Mouse (Mus musculus) neural tube, embryonic 15.5 days (tissue): ENCODE results near the gene Robo3. TPM values are rescaled to one million over a fixed set of nuclear protein-coding genes. Genes with fewer than 3 reads are reported as not detected.

Experiments used
- ATAC-seq: fragments of 200-750 bp; cut with Nextera tagmentation; 2 replicates; pipeline ENCODE4 v1.8.0; 2017; ENCODE audit warnings: mild to moderate bottlenecking, moderate TSS enrichment, moderate library complexity; ENCODE audit not compliant: low FRiP score
- H3K27ac ChIP-seq: fragments of 300-500 bp; sonication (generic); replicated peaks from 2 replicates; pipeline ENCODE4 v1.5.1; 2015; ENCODE audit warnings: mild to moderate bottlenecking, inconsistent platforms
- H3K27me3 ChIP-seq: fragments of 300-500 bp; sonication (generic); replicated peaks from 2 replicates; pipeline ENCODE4 v1.6.1; 2015; ENCODE audit warnings: inconsistent platforms
- H3K36me3 ChIP-seq: fragments of 300-500 bp; sonication (generic); 2 replicates; pipeline ENCODE4 v1.6.1; 2015; ENCODE audit warnings: inconsistent platforms
- H3K4me1 ChIP-seq: fragments of 300-500 bp; sonication (generic); 2 replicates; pipeline ENCODE4 v1.6.1; 2015; ENCODE audit warnings: inconsistent platforms
- H3K4me2 ChIP-seq: fragments of 300-500 bp; sonication (generic); 2 replicates; pipeline ENCODE4 v1.6.1; 2015; ENCODE audit warnings: inconsistent platforms, mild to moderate bottlenecking, moderate library complexity
- H3K4me3 ChIP-seq: fragments of 300-500 bp; sonication (generic); replicated peaks from 2 replicates; pipeline ENCODE4 v1.5.1; 2015; ENCODE audit warnings: mild to moderate bottlenecking, inconsistent platforms
- H3K9ac ChIP-seq: fragments of 300-500 bp; sonication (generic); replicated peaks from 2 replicates; pipeline ENCODE4 v1.6.1; 2015; ENCODE audit warnings: mild to moderate bottlenecking, inconsistent platforms
- H3K9me3 ChIP-seq: fragments of 300-500 bp; sonication (generic); replicated peaks from 2 replicates; pipeline ENCODE4 v1.6.1; 2016; ENCODE audit warnings: inconsistent platforms
- WGBS: fragments of 180-500 bp; shearing (Covaris S2); methylation state at CpG from one replicate; pipeline ENCODE4 v1.1.7; 2015; ENCODE audit warnings: mixed read lengths; 5-methylcytosine and 5-hydroxymethylcytosine counted together
- polyA plus RNA-seq: library from polyadenylated mRNA; unstranded; fragments of >200 nt; fragmentation: Nextera tagmentation; extraction: Ambion mirVana; gene quantifications from 2 replicates; pipeline ENCODE4 v1.2.1, GENCODE M21; 2015

Robo3 gene
- polyA plus RNA-seq, 1 experiment from 2014 or later = 8.7 TPM

DNA sequence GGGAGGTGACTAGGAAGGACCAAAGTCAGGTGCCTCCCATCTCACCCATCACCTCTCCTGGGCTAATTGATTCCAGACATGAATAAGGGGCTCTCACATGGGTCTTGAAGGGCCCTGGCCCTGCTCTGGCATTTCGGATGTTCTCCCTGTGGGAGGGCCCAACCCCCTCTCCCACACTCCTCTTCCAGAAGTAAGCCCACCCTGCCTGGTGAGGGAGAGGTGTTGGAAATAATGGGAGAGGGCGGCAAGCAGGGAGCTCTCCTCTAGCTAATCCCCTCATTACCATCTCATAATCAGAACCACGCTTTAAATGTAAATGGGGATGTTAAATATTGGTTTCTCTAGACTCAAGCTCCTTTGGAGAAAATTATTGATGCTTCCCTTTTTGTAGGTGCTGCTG lies 21.9 kb upstream of the Robo3 start:
- no peak overlapping the region for H3K4me3 ChIP-seq
- H3K36me3 ChIP-seq = no peaks in the 10 kb centered on the region
- H3K4me2 ChIP-seq = no peak overlapping the region
- no peak overlapping the region for H3K9ac ChIP-seq
- 10% methylated on average over 3 of the region's 3 CpGs for WGBS
- H3K27me3 ChIP-seq = peaks cover 22% of the 10 kb centered on the region
- ATAC-seq = no peak
- peaks cover 59% of the 10 kb centered on the region for H3K4me1 ChIP-seq
- H3K27ac ChIP-seq = no peak overlapping the region
- H3K9me3 ChIP-seq = no peaks in the 10 kb centered on the region

DNA sequence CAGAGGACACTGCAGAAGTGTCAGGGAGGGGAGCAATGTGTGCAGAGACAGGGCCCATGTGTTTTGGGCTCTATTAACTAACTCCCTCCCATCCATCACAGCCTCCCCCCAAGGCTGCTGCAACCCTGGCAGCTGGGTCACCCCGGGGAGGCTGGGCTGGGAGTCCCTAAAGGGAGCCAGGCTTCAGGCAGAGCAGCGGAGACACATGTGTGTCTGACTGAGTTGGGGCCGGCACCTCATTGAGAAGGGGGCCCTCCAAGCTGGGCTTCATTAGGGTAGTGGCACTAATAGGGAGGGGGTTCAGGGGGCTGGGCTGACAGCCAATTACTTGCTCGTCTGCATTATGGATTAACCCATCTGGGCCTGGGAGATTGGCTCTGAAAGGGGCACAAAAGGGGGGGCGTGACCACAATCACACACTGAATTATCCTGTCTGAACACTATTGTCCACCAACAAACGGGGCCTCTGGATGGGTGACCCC lies 21.0 kb upstream of the Robo3 start:
- Histone ChIP-seq H3K9ac (no peak overlapping the region), H3K27ac (no peak overlapping the region), H3K4me3 (no peak overlapping the region), H3K4me2 (no peak overlapping the region), H3K9me3 (no peaks in the 10 kb centered on the region), H3K27me3 (peaks cover 26% of the 10 kb centered on the region), H3K4me1 (peaks cover 50% of the 10 kb centered on the region), H3K36me3 (no peaks in the 10 kb centered on the region)
- peak; percentile 14; the same call in 1 of the 2 replicates for ATAC-seq
- 4% methylated on average over 6 of the region's 6 CpGs for WGBS

DNA sequence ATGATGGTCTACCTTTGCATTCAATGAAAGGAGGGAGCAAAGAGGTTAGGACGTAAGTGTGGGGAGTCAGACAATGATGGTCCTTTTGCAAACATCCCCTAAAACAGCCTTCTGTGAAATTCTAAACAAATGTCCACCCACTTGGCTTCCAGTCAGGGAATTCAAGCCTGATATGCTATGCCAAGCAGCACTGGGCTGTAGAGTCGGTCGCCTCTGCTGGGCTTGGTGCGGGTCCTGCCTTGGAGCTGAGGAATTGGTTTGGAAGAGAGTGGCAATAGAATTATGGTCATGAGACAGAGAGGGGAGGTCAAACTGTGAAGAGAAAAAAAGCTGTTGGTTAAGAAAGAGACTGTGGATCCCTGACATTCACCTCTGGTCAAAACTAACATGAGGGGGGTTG lies 20.3 kb upstream of the Robo3 start:
- Histone ChIP-seq H3K9me3 (no peaks in the 10 kb centered on the region), H3K4me3 (no peak overlapping the region), H3K9ac (no peak overlapping the region), H3K4me1 (peaks cover 44% of the 10 kb centered on the region), H3K4me2 (no peak overlapping the region), H3K36me3 (no peaks in the 10 kb centered on the region), H3K27me3 (peaks cover 29% of the 10 kb centered on the region), H3K27ac (no peak overlapping the region)
- no peak for ATAC-seq
- WGBS = 29% methylated on average over 4 of the region's 4 CpGs

DNA sequence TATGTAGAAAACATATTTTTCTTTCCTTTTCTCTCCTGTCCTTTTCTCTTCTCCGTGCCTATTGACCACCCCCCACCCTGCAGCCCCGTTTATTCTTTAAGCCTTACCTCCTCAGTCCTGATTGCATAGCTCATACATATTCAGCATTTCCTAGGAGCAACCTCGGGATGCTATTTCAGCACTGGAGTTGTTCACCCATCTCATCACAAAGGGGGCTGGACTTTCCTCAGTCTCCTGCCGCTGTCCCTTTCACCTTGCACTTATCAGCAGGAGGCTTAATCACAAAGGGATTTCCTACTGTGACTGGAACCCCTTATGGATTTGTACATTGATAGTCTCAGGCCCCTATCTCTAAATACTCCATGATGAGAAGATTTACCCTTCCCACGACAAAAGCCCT lies 19.4 kb upstream of the Robo3 start:
- 4% methylated on average over 5 of the region's 5 CpGs for WGBS
- no peaks in the 10 kb centered on the region for H3K9me3 ChIP-seq
- peaks cover 37% of the 10 kb centered on the region for H3K4me1 ChIP-seq
- H3K27ac ChIP-seq = no peak overlapping the region
- no peaks in the 10 kb centered on the region for H3K36me3 ChIP-seq
- no peak overlapping the region for H3K4me3 ChIP-seq
- H3K4me2 ChIP-seq = no peak overlapping the region
- no peak overlapping the region for H3K9ac ChIP-seq
- no peak for ATAC-seq
- H3K27me3 ChIP-seq = peaks cover 28% of the 10 kb centered on the region

DNA sequence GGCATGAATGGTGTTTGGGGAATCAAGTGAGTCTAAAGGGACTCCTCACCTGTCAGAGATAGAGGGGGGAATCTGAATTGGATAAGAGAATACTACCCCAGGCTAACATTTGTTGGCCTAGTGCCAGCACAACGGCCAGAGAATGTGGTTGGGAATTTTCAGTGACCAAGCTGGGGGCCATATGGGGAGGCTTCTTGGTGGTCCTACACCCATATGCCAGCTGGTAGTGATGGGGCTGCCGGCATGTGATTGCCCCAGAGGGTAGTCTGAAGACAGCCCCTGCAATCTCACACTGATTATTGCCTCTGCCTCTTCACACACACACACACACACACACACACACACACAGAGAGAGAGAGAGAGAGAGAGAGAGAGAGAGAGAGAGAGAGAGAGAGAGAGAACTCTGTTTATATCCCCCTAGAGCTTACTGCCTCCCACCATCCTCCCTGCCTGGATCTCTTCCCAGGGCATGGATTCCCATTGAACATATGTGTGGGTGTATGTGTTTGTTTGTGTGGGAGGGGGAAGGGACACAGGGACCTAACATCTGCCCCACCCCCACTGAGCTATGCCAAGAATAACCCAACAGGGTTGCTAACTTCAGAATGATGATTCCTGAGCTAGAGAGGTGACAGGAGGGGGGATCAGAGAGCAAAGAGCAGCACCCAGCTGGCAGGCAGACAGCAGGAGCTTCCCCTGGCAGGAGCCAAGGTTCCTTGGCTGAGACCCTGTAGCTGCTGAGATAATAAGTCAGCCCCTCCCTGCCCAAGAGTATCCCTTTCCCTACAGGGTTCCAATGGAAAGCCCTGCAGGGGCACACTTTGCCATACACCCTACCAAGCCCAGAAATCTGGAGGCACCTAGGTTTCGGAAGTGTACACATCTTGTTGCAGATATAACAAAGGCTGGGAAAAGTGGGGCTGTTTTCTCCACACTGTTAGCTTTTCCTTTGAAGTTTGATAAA lies 5.0 kb upstream of the Robo3 start:
- WGBS = 21% methylated on average over 3 of the region's 3 CpGs
- Histone ChIP-seq H3K36me3 (no peaks in the 10 kb centered on the region), H3K27ac (no peak overlapping the region), H3K4me2 (no peak overlapping the region), H3K9ac (no peak overlapping the region), H3K9me3 (no peaks in the 10 kb centered on the region), H3K27me3 (peaks cover 32% of the 10 kb centered on the region), H3K4me1 (peaks cover 21% of the 10 kb centered on the region), H3K4me3 (no peak overlapping the region)
- no peak for ATAC-seq

DNA sequence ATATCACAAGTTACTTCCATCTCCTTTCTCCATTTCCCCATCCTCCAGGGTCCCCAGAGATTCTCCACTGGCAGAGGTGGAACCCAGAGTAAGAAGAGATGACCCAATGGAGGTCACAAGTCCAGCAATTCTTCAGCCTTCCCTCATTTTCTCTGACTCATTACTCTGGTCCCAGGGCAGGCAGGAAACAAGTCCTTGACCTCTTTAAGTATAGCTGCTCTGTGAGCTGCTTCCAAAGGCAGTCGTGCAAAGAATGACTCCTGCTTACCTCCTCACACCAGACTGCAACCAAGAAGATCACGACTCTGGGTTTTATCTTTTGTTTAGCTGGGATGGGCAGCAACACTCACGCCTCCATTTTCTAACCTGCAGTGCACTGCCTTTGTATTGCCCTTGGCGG lies 2.6 kb upstream of the Robo3 start:
- peaks cover 55% of the 10 kb centered on the region for H3K27me3 ChIP-seq
- ATAC-seq = no peak
- no peaks in the 10 kb centered on the region for H3K36me3 ChIP-seq
- no peak overlapping the region for H3K4me3 ChIP-seq
- H3K9me3 ChIP-seq = no peaks in the 10 kb centered on the region
- no peak overlapping the region for H3K27ac ChIP-seq
- H3K4me2 ChIP-seq = no peak overlapping the region
- WGBS = 7% methylated on average over 4 of the region's 4 CpGs
- peaks cover 37% of the 10 kb centered on the region for H3K4me1 ChIP-seq
- no peak overlapping the region for H3K9ac ChIP-seq

DNA sequence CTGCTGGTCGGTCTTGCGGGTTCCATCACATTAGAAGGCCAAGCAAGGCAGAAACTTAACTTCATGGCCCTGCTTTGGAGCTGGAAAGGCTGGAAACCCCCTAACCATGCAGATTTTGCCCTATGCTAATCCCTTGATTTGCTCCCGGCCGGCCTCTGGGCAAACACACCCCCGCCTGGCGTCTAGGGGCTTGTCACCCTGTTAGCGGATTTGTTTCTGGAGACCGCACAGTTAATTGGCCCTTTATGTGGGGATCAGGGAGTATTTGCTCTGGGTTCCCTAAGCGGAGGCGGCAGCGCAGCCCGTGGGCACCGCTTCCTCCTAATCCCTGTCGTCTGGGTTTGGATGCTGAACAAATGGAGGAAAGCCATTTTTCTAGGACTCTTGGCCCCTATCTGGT lies 1.9 kb upstream of the Robo3 start:
- Histone ChIP-seq H3K27ac (no peak overlapping the region), H3K27me3 (peaks cover 55% of the 10 kb centered on the region), H3K4me2 (no peak overlapping the region), H3K9me3 (no peaks in the 10 kb centered on the region), H3K4me1 (peaks cover 37% of the 10 kb centered on the region), H3K9ac (no peak overlapping the region), H3K36me3 (no peaks in the 10 kb centered on the region), H3K4me3 (no peak overlapping the region)
- WGBS = 4% methylated on average over 14 of the region's 14 CpGs
- no peak for ATAC-seq

DNA sequence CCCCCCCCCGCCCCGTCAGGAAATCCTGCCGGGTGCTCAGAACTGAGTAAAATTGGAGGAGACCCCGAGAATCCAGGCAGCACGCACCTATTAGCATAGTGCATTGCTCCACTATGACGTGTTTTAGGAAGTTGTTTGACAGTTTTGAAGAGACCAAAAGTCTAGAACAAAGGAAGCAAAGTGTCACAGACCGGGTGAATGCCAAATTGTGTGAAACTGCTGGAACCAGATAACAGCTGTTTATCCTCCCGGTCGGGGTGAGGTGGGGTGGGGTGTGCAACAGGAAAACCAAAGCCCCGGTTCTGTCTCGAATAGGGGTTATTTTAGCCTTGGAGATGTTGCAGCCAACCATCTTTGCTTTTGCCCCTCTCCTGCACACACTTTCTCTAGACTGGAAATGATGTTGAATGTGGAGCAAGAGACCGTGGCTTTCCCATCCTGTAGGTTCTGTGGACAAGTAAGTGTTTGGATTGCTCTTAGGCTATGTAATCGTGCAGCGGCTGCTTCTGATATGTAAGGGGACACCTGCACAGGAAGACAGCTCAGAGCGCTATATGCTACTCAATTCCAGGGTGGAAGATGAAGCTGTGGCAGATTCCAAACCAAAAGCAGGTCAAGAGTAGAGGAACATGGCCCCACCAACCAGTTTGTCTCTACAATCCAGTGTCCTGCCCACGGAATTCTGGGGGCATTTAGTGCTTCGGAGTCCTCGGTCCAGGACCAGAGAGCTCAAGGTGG lies 946 bp upstream of the Robo3 start:
- Histone ChIP-seq H3K9me3 (no peaks in the 10 kb centered on the region), H3K4me2 (peak overlapping the region; percentile 79), H3K9ac (no peak overlapping the region), H3K36me3 (no peaks in the 10 kb centered on the region), H3K27ac (no peak overlapping the region), H3K4me1 (peaks cover 42% of the 10 kb centered on the region), H3K4me3 (no peak overlapping the region; the same call in 1 of the 2 replicates), H3K27me3 (peaks cover 62% of the 10 kb centered on the region)
- WGBS = 4% methylated on average over 18 of the region's 18 CpGs
- no peak for ATAC-seq

DNA sequence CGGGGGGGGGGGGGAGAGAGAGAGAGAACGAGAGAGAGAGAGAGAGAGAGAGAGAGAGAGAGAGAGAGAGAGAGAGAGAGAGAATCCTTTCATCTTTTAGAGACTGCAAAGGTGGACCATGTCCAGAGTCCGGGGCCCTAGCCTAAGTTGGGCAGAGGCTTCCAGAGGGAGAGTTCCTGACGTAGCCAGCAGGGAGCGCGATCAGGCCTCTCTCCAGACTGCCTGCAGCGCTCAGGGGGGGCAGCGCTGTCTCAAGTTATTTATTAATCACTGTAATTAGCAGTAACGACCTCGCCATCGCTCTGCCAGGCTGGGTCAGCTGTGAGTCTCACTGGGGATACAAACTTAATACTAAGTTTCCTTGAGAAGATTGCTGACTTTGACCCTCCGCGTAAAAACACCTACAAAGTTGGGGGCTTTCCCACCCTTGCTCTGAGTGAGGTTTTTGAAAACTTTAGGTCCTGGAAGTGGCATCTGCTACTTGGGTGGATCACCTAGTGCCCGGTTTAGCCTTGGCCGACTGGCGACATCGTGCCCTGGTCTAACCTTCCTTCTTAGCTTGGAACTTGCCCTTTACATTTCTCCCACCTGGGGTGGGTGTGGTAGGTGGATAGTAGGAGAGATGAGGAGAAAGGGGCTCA lies 900 bp downstream of the Robo3 start:
- H3K27ac ChIP-seq = no peak overlapping the region
- peaks cover 78% of the 10 kb centered on the region for H3K27me3 ChIP-seq
- 0 out of 2 replicates have a peak, but pooled peaks have one; percentile 40 for ATAC-seq
- no peaks in the 10 kb centered on the region for H3K36me3 ChIP-seq
- H3K9ac ChIP-seq = no peak overlapping the region
- H3K4me1 ChIP-seq = peaks cover 38% of the 10 kb centered on the region
- H3K9me3 ChIP-seq = no peaks in the 10 kb centered on the region
- WGBS = 2% methylated on average over 16 of the region's 17 CpGs
- H3K4me3 ChIP-seq = peak overlapping the region; percentile 38
- peak overlapping the region; percentile 79 for H3K4me2 ChIP-seq

DNA sequence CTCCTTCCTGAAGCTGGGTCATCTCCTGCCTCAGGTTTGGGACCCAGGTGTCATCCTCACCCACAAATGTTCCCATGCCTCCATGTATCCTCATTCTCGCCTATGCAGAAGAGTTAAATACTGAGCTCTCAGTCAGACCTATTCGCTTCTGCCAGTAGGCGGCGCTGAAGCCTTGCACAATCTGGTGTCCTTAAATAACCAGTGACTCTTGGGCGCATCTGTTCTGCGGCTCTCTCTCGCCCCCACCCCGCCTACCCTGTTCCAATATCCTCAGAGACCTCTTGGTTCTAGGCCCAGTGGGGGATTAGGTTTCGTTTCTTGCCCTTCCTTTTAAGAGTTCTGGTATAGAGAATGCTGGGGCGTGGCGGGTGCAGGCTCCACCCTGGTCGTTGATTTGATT lies 2.5 kb downstream of the Robo3 start:
- H3K9ac ChIP-seq = no peak overlapping the region
- no peak overlapping the region for H3K27ac ChIP-seq
- peaks cover 38% of the 10 kb centered on the region for H3K4me1 ChIP-seq
- no peaks in the 10 kb centered on the region for H3K9me3 ChIP-seq
- H3K27me3 ChIP-seq = peaks cover 73% of the 10 kb centered on the region
- WGBS = 1% methylated on average over 12 of the region's 12 CpGs
- peak overlapping the region; percentile 58 for H3K4me2 ChIP-seq
- peak overlapping the region; percentile 18 for H3K4me3 ChIP-seq
- H3K36me3 ChIP-seq = no peaks in the 10 kb centered on the region
- ATAC-seq = peak; percentile 88

DNA sequence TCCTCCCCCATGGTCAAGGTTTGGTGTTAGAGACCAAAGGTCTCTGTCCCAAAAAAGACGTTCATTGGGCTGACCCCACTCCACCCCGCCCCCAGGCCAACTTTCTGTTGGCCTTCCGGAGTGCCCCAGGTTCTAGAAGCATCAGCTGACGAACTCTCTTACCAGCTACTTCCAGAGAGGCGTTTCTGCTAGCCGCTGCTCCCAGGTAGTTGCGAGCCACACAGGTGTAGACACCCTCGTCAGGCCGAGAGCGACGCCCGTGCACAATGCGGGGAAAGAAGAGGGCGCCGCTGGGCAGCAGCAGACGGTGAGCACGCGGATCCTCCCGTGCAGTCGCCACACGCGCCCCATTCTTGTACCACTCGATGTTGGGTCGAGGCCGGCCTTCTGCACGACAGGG lies 3.7 kb downstream of the Robo3 start:
- Histone ChIP-seq H3K4me3 (0 out of 2 replicates have a peak overlapping the region, but pooled peaks have one; percentile 2), H3K36me3 (no peaks in the 10 kb centered on the region), H3K4me2 (peak overlapping the region; percentile 37), H3K4me1 (peaks cover 34% of the 10 kb centered on the region), H3K9ac (no peak overlapping the region), H3K27me3 (peaks cover 61% of the 10 kb centered on the region), H3K27ac (no peak overlapping the region), H3K9me3 (no peaks in the 10 kb centered on the region)
- 6% methylated on average over 26 of the region's 26 CpGs for WGBS
- no peak for ATAC-seq
